Mouse (Mus musculus) lung, embryonic 15.5 days (tissue): Measurements from ENCODE around the gene Acvrl1. TPM values are rescaled to one million over a fixed set of nuclear protein-coding genes. Genes with fewer than 3 reads are reported as not detected.
A peak's percentile ranks its signal among the peaks of the same experiment; 100 is the strongest.

Experiments
- ATAC-seq: fragments of 200-750 bp; cut with Nextera tagmentation; 2 replicates; pipeline ENCODE4 v1.8.0; 2017; ENCODE audit warnings: moderate number of reproducible peaks, borderline replicate concordance; ENCODE audit not compliant: low FRiP score, low TSS enrichment; ENCODE audit errors: extremely low read depth
- H3K27ac ChIP-seq: fragments of 300-500 bp; sonication (generic); 2 replicates; pipeline ENCODE4 v1.5.1; 2015; ENCODE audit warnings: moderate library complexity, mild to moderate bottlenecking, inconsistent platforms
- H3K27me3 ChIP-seq: fragments of 300-500 bp; sonication (generic); 2 replicates; pipeline ENCODE4 v1.6.1; 2015; ENCODE audit warnings: inconsistent platforms
- H3K36me3 ChIP-seq: fragments of 300-500 bp; sonication (generic); 2 replicates; pipeline ENCODE4 v1.6.1; 2015; ENCODE audit warnings: inconsistent platforms
- H3K4me1 ChIP-seq: fragments of 300-500 bp; sonication (generic); 2 replicates; pipeline ENCODE4 v1.6.1; 2015; ENCODE audit warnings: inconsistent platforms
- H3K4me2 ChIP-seq: fragments of 300-500 bp; sonication (generic); 2 replicates; pipeline ENCODE4 v1.6.1; 2015; ENCODE audit warnings: inconsistent platforms, mild to moderate bottlenecking, moderate library complexity
- H3K4me3 ChIP-seq: fragments of 300-500 bp; sonication (generic); 2 replicates; pipeline ENCODE4 v1.5.1; 2015; ENCODE audit warnings: mild to moderate bottlenecking, inconsistent platforms
- H3K9ac ChIP-seq: fragments of 300-500 bp; sonication (generic); 2 replicates; pipeline ENCODE4 v1.6.1; 2015; ENCODE audit warnings: inconsistent platforms
- H3K9me3 ChIP-seq: fragments of 300-500 bp; sonication (generic); 2 replicates; pipeline ENCODE4 v1.6.1; 2016; ENCODE audit warnings: inconsistent platforms
- WGBS: fragments of 180-500 bp; shearing (Covaris S2); methylation state at CpG from one replicate; pipeline ENCODE4 v1.1.7; 2015; 5-methylcytosine and 5-hydroxymethylcytosine counted together
- polyA plus RNA-seq: library from polyadenylated mRNA; unstranded; fragments of >200 nt; fragmentation: Nextera tagmentation; extraction: Ambion mirVana; gene quantifications from 2 replicates; pipeline ENCODE4 v1.2.1, GENCODE M21; 2015

The Acvrl1 gene
- polyA plus RNA-seq, result 68.2 and 72.4 TPM in 2 replicates

GRCm38 (mm10) chr15:101128181-101129089 lies at the start of gene Acvrl1:
Gene Acvrl1 (plus strand): TSS chr15:101128522.
- no peaks in the 10 kb centered on the region for H3K9me3 ChIP-seq
- 4% methylated on average over 46 of the region's 46 CpGs for WGBS

DNA sequence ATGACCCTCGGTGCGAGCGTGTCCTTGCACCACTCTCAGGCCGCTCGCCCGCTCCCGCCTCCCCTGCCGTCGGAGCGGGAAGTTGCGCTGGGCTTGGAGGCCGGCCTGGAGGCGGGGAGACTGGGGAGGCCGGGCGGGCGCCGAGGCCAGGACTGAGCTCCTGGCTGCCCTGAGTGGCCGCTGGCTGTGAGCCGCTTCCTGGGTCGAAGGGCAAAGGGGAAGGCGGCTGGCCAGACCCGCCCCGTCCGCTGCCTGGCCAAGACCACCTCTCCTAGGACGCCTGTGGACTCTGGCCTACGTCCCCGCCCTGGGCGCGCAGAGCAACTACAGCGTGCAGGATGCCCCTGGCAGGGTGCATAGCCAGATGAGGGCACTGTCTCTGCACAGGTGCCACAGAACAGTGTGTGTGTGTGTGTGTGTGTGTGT lies 49.6 kb upstream of the Acvrl1 start:
- H3K9me3 ChIP-seq, result no peaks in the 10 kb centered on the region
- no peaks in the 10 kb centered on the region for H3K36me3 ChIP-seq
- ATAC-seq, result peak; percentile 87
- peaks cover 6% of the 10 kb centered on the region; the same call in 1 of the 2 replicates for H3K27me3 ChIP-seq
- peak overlapping the region; percentile 86 for H3K4me3 ChIP-seq
- H3K9ac ChIP-seq, result peak overlapping the region; percentile 84
- WGBS, result under 1% methylated on average over 28 of the region's 30 CpGs
- peak overlapping the region; percentile 86 for H3K4me2 ChIP-seq
- H3K4me1 ChIP-seq, result peaks cover 55% of the 10 kb centered on the region
- peak overlapping the region; percentile 94 for H3K27ac ChIP-seq

More at GRCm38 (mm10) chr15:101128181-101129089, at the start of gene Acvrl1:
- Histone ChIP-seq H3K27ac (peak within 1 kb of the TSS; percentile 86), H3K9ac (peak within 1 kb of the TSS; percentile 84), H3K4me3 (peak within 1 kb of the TSS; percentile 60), H3K4me2 (peak within 1 kb of the TSS; percentile 77), H3K27me3 (peaks cover 14% of the 10 kb centered on the region; the same call in 1 of the 2 replicates), H3K36me3 (no peaks in the 10 kb centered on the region), H3K4me1 (peaks cover 60% of the 10 kb centered on the region)
- peak; percentile 51 for ATAC-seq

DNA sequence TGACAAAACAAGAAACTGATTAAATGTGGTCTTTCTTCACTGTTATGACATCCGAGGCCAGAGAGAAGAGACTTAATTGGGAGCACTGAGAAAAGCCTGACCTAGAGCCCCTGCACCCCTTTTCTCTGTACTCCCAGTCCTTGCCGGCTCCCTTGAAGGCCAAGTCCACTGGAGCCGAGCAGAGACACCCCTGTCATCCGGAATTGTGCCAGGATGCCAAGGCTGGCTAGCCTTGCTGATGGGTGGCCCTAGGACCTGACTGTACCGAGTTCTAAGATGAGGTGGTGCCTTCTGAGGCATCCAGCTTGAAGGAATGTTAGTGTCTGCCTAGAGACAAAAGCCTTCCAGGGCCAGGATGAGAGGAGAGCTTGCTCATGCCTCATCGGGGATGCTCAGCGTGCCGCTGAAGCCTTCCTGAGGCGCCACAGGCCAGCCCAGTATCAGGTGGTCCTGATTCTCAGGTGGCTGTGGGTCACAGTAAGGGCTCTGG lies 48.2 kb upstream of the Acvrl1 start:
- ATAC-seq, result no peak
- peaks cover 50% of the 10 kb centered on the region for H3K4me1 ChIP-seq
- H3K4me2 ChIP-seq, result no peak overlapping the region
- peaks cover 6% of the 10 kb centered on the region; the same call in 1 of the 2 replicates for H3K27me3 ChIP-seq
- no peaks in the 10 kb centered on the region for H3K9me3 ChIP-seq
- H3K36me3 ChIP-seq, result no peaks in the 10 kb centered on the region
- peak overlapping the region; percentile 42 for H3K27ac ChIP-seq
- WGBS, result 78% methylated on average over 9 of the region's 9 CpGs
- H3K4me3 ChIP-seq, result no peak overlapping the region
- H3K9ac ChIP-seq, result no peak overlapping the region

DNA sequence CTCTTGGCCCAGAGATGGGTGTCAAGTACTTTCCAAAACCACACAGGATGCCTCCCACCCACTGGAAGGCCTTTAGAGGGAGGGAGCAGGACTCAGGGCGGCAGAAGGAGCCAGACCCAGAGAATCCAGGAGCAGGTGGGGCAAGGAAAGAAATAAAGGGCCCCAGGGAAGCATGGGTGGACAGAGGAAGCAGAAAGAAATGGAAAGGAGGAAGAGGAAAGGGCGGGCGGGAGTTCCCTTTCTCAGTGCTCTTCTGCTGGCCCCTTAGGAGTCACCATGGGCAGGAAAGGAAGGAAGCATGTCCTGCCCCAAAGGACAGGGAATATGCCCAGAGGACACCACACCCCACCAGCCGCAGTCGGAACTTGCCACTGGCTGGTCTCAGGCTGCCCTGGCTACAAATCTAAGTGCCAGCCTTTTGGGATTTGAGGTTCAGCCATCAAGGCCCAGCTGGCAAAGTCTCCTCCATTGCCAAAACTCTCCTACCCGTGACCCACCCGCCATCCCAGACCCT lies 47.2 kb upstream of the Acvrl1 start:
- Histone ChIP-seq H3K27ac (peak overlapping the region; percentile 29; the same call in 1 of the 2 replicates), H3K4me3 (no peak overlapping the region), H3K9me3 (no peaks in the 10 kb centered on the region), H3K36me3 (no peaks in the 10 kb centered on the region), H3K4me2 (no peak overlapping the region), H3K4me1 (peaks cover 40% of the 10 kb centered on the region), H3K9ac (no peak overlapping the region), H3K27me3 (peaks cover 4% of the 10 kb centered on the region; the same call in 1 of the 2 replicates)
- ATAC-seq, result no peak
- 75% methylated on average over 7 of the region's 7 CpGs for WGBS

GRCm38 (mm10) chr15:101082236-101082635 lies 46.1 kb upstream of the Acvrl1 start:
- H3K4me1 ChIP-seq, result peaks cover 31% of the 10 kb centered on the region
- no peak overlapping the region for H3K9ac ChIP-seq
- 43% methylated on average over 4 of the region's 4 CpGs for WGBS
- no peak overlapping the region for H3K4me3 ChIP-seq
- ATAC-seq, result no peak
- no peaks in the 10 kb centered on the region for H3K36me3 ChIP-seq
- no peak overlapping the region for H3K4me2 ChIP-seq
- H3K27ac ChIP-seq, result no peak overlapping the region
- H3K9me3 ChIP-seq, result no peaks in the 10 kb centered on the region
- no peaks in the 10 kb centered on the region for H3K27me3 ChIP-seq

DNA sequence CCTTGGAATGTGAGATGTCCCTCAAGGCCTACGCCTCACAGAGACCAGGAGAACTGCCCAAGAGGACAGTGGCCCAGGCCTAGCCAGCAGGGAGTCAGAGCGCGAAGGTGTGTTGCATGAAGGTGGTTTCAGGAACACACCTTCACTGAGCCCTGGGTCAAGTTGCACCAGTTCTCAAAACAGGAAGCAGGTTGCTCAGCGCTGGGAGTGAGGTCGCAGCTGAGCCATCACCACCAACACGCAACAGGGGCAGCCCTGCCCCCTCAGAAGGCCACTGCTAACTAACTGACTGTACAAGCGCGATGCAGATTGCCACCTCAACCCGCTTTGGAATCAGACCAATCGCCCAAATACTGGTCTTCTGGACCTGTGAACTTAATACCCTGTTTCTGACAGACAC lies 43.8 kb upstream of the Acvrl1 start:
- Histone ChIP-seq H3K4me1 (peaks cover 22% of the 10 kb centered on the region), H3K9me3 (no peaks in the 10 kb centered on the region), H3K9ac (no peak overlapping the region), H3K27me3 (no peaks in the 10 kb centered on the region), H3K4me2 (no peak overlapping the region), H3K36me3 (no peaks in the 10 kb centered on the region), H3K27ac (no peak overlapping the region), H3K4me3 (no peak overlapping the region)
- ATAC-seq, result no peak
- 67% methylated on average over 10 of the region's 10 CpGs for WGBS

DNA sequence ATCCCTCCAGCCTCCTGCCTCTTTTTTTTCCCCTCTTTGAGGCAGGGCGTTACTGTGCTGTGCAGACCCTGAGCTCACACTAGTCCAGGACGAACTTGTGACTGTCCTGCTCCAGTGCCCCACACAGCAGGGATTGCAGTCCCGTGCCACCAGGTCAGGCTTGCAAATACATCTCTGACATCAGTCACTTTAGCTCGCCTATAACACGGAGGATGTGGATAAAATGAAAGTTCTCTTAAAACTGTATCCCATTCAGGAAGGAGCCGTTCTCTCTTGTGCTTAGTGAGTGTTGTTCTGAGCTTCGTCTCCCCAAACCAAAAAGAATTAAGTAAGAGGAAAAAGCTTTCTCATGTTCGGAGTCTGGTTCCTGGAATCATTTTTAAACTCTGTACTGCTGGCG lies 41.9 kb upstream of the Acvrl1 start:
- Histone ChIP-seq H3K9ac (no peak overlapping the region), H3K4me1 (peaks cover 10% of the 10 kb centered on the region), H3K9me3 (no peaks in the 10 kb centered on the region), H3K36me3 (no peaks in the 10 kb centered on the region), H3K4me2 (no peak overlapping the region), H3K27me3 (no peaks in the 10 kb centered on the region), H3K27ac (no peak overlapping the region), H3K4me3 (no peak overlapping the region)
- no peak for ATAC-seq
- WGBS, result 64% methylated on average over 9 of the region's 9 CpGs

DNA sequence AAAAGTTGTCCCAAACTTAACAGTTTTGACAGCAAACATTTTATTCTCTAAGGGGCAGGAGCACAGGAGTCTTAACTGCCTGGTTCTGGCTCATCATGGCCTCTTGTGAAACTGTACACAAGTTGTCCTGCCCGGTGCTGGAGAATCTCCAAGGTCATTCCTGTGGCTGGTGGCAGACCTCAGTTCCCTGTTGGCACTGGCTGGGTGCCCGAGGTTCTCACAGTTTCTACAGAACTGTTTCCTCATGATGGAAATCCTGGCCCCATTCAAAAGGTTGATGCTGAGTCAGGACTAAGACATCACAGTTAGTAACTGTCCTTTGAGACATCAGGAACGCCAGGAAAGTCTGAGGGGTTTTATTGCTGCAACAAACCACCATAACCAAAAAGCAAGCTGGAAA lies 41.4 kb upstream of the Acvrl1 start:
- H3K4me1 ChIP-seq, result peaks cover 5% of the 10 kb centered on the region
- ATAC-seq, result no peak
- no peak overlapping the region for H3K4me2 ChIP-seq
- 58% methylated on average over 3 of the region's 3 CpGs for WGBS
- H3K9me3 ChIP-seq, result no peaks in the 10 kb centered on the region
- H3K4me3 ChIP-seq, result no peak overlapping the region
- H3K27ac ChIP-seq, result no peak overlapping the region
- H3K9ac ChIP-seq, result no peak overlapping the region
- no peaks in the 10 kb centered on the region for H3K27me3 ChIP-seq
- H3K36me3 ChIP-seq, result no peaks in the 10 kb centered on the region

DNA sequence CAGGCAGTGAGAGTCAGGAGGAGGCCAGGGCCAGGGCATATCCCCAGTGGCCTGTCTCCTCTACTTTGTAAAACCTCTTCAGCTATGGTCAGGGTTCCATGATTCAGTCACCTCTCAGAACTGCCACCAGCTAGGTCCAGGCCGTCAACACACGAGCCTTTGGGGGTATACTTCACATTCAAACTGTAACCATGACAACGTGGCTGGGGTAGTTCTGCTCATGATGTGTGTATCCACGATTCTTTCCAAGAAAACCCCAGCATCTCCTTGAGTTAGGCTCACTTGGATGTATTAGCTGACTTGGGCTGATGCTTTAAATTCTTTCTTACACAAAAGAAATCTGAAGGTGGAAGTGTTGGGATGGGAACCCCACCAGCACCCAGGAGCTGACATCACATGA lies 40.0 kb upstream of the Acvrl1 start:
- Histone ChIP-seq H3K9me3 (no peaks in the 10 kb centered on the region), H3K4me1 (peaks cover 6% of the 10 kb centered on the region), H3K4me3 (no peak overlapping the region), H3K4me2 (no peak overlapping the region), H3K27ac (no peak overlapping the region), H3K27me3 (no peaks in the 10 kb centered on the region), H3K36me3 (no peaks in the 10 kb centered on the region), H3K9ac (no peak overlapping the region)
- 54% methylated on average over 4 of the region's 4 CpGs for WGBS
- ATAC-seq, result no peak

GRCm38 (mm10) chr15:101091551-101091950 lies 36.8 kb upstream of the Acvrl1 start:
- Histone ChIP-seq H3K9me3 (no peaks in the 10 kb centered on the region), H3K4me2 (no peak overlapping the region), H3K27me3 (no peaks in the 10 kb centered on the region), H3K4me3 (no peak overlapping the region), H3K27ac (no peak overlapping the region), H3K36me3 (no peaks in the 10 kb centered on the region), H3K4me1 (peaks cover 6% of the 10 kb centered on the region), H3K9ac (no peak overlapping the region)
- ATAC-seq, result no peak
- WGBS, result 92% methylated on average over 8 of the region's 8 CpGs

DNA sequence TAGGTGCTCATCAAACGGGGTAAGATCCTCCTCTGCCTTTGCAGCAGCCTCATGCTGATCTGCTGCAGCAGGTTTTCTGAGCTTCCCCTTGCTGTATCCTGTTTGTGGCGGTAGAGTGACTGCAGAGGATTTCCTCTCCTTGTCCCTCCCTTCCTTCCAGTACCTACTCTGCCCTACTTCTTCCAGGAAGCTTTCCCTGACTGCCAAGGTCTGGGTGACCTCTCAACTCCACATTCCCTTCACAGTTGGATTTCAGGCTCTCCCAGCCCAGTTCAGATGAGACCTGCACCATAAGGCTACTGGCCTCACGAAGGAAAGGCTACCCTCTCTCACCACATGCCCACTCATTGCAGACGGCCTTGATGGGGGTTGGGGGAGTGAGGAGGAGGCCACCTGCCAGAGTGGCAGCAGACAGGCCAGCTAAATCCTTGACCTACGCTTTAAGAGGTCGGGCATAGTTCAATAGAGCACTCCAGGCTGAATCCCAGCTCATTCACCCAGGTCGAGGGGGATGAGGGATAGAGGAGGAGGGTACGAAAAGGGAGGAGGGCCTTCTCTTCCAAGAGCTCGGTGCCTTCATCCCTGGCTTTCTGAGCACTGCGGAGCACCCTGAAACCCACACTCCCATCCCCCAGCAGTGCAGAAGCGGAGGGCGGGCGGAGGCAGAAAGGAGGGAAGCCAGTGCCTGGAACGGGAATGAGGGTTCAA lies 36.0 kb upstream of the Acvrl1 start:
- Histone ChIP-seq H3K27me3 (no peaks in the 10 kb centered on the region), H3K4me3 (no peak overlapping the region), H3K9me3 (no peaks in the 10 kb centered on the region), H3K27ac (no peak overlapping the region), H3K36me3 (no peaks in the 10 kb centered on the region), H3K4me1 (peaks cover 6% of the 10 kb centered on the region), H3K4me2 (no peak overlapping the region), H3K9ac (no peak overlapping the region)
- no peak for ATAC-seq
- 40% methylated on average over 14 of the region's 14 CpGs for WGBS
